Mouse (Mus musculus) midbrain, embryonic 15.5 days (tissue): Measurements from ENCODE around the gene Rdh8. TPM values are rescaled to one million over a fixed set of nuclear protein-coding genes. Genes with fewer than 3 reads are reported as not detected.

Experiments
- ATAC-seq: fragments of 200-750 bp; cut with Nextera tagmentation; replicated peaks from 2 replicates; pipeline ENCODE4 v1.8.0; 2017; ENCODE audit warnings: moderate TSS enrichment
- H3K27ac ChIP-seq: fragments of 300-500 bp; sonication (generic); 2 replicates; pipeline ENCODE4 v1.5.1; 2015; ENCODE audit warnings: mild to moderate bottlenecking, inconsistent platforms
- H3K27me3 ChIP-seq: fragments of 300-500 bp; sonication (generic); replicated peaks from 2 replicates; pipeline ENCODE4 v1.6.1; 2015; ENCODE audit warnings: inconsistent platforms
- H3K36me3 ChIP-seq: fragments of 300-500 bp; sonication (generic); replicated peaks from 2 replicates; pipeline ENCODE4 v1.6.1; 2015; ENCODE audit warnings: inconsistent platforms
- H3K4me1 ChIP-seq: fragments of 300-500 bp; sonication (generic); 2 replicates; pipeline ENCODE4 v1.6.1; 2015; ENCODE audit warnings: inconsistent platforms
- H3K4me2 ChIP-seq: fragments of 300-500 bp; sonication (generic); 2 replicates; pipeline ENCODE4 v1.6.1; 2015; ENCODE audit warnings: inconsistent platforms, mild to moderate bottlenecking, moderate library complexity
- H3K4me3 ChIP-seq: fragments of 300-500 bp; sonication (generic); 2 replicates; pipeline ENCODE4 v1.5.1; 2015; ENCODE audit warnings: mild to moderate bottlenecking, inconsistent platforms
- H3K9ac ChIP-seq: fragments of 300-500 bp; sonication (generic); 2 replicates; pipeline ENCODE4 v1.6.1; 2015; ENCODE audit warnings: mild to moderate bottlenecking, inconsistent platforms
- H3K9me3 ChIP-seq: fragments of 300-500 bp; sonication (generic); 2 replicates; pipeline ENCODE4 v1.6.1; 2016; ENCODE audit warnings: inconsistent platforms
- WGBS: fragments of 180-500 bp; shearing (Covaris S2); methylation state at CpG from one replicate; pipeline ENCODE4 v1.1.7; 2015; ENCODE audit warnings: mixed read lengths; 5-methylcytosine and 5-hydroxymethylcytosine counted together
- polyA plus RNA-seq: library from polyadenylated mRNA; unstranded; fragments of >200 nt; fragmentation: Nextera tagmentation; extraction: Ambion mirVana; gene quantifications from 2 replicates; pipeline ENCODE4 v1.2.1, GENCODE M21; 2015

Rdh8 gene
- polyA plus RNA-seq, 1 experiment from 2014 or later, result not detected

DNA sequence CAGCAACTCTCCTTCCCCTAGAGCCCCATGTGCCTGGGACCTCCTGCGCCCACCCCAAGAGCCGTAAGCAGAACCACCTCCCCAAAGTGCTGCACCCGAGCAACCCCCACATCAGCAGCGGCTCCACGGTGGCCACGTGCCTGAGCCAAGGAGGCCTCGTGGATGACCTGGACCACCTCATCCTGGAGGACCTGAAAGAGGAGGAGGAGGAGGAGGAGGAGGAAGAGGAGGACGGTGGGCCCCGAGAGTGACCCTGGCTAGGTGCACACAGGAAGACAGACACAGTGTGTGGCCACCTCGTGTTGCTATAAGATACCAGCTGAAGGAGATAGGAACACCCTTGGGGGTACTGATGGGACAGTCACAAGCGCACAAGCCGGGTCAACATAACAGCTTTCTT is 55.2 kb downstream of the Rdh8 start:
- Histone ChIP-seq H3K27me3 (peaks cover 21% of the 10 kb centered on the region), H3K4me2 (no peak overlapping the region), H3K9me3 (no peaks in the 10 kb centered on the region), H3K36me3 (no peaks in the 10 kb centered on the region), H3K27ac (no peak overlapping the region), H3K4me3 (no peak overlapping the region), H3K9ac (no peak overlapping the region), H3K4me1 (peaks cover 18% of the 10 kb centered on the region)
- ATAC-seq, result no peak
- WGBS, result 90% methylated on average over 12 of the region's 12 CpGs

DNA sequence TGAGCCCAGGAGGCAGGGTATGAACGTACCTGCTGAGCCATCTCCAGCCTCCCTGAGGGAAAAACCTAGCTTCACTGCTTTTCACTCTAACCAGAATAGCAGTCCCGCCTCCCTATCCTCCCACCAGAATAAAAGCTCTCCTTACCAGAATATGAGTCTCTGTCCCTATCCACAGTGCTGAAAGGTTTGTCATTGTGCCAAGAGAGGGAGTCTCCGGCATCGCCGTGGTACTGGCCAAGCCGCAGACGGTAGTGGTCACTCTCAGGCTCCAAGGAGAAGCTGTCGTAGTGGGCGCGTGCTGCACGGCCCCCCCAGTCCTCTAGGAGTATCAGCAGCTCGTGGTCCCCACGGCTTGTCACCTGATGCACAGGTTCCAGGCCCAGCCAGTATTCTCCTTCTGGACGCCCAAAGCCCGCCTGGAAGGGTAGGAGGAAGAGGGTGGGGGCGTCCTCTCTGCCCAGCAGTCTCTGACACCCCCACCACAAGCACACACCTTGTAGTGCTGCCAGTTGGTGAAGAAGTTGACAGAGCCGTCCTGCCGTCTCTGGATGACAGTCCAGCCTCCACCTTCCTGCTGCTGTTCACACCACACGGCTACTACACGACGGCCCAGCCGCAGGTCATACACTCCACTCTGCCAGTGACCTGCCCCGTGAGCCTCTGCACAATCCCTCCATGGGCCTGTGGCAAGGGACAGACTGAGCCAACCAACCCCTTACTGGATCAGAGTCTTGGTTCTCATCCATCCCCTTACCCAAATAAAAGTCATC is 56.9 kb downstream of the Rdh8 start:
- Histone ChIP-seq H3K9ac (no peak overlapping the region), H3K9me3 (no peaks in the 10 kb centered on the region), H3K4me1 (peaks cover 20% of the 10 kb centered on the region), H3K27me3 (peaks cover 5% of the 10 kb centered on the region; the same call in 1 of the 2 replicates), H3K27ac (no peak overlapping the region), H3K4me2 (no peak overlapping the region), H3K36me3 (no peaks in the 10 kb centered on the region), H3K4me3 (no peak overlapping the region)
- no peak for ATAC-seq
- WGBS, result 69% methylated on average over 23 of the region's 23 CpGs

Other genes with a start within 250 kb of the Rdh8 start
- 49.1 and 60.5 TPM in 2 replicates for gene Zfp846, start 237.2 kb upstream of the Rdh8 start, polyA plus RNA-seq
- gene Ubl5, start 175.6 kb upstream of the Rdh8 start, polyA plus RNA-seq, result 411 and 447 TPM in 2 replicates
- 16.0 and 17.8 TPM in 2 replicates for gene Fbxl12, start 173.7 kb upstream of the Rdh8 start, polyA plus RNA-seq
- gene Pin1, start 166.4 kb upstream of the Rdh8 start, polyA plus RNA-seq, result 65.0 and 68.4 TPM in 2 replicates
- 209 and 213 TPM in 2 replicates for gene Olfm2, start 72.2 kb upstream of the Rdh8 start, polyA plus RNA-seq
- 0.85 and 0.98 TPM in 2 replicates for gene Col5a3, start 3.4 kb upstream of the Rdh8 start, polyA plus RNA-seq
- gene A230050P20Rik, start 50.1 kb downstream of the Rdh8 start, polyA plus RNA-seq, result 6.8 and 7.3 TPM in 2 replicates
- 15.3 and 16.8 TPM in 2 replicates for gene Angptl6, start 61.2 kb downstream of the Rdh8 start, polyA plus RNA-seq
- gene Ppan, start 69.7 kb downstream of the Rdh8 start, polyA plus RNA-seq, result 49.1 and 50.5 TPM in 2 replicates
- gene Eif3g, start 80.1 kb downstream of the Rdh8 start, polyA plus RNA-seq, result 245 and 249 TPM in 2 replicates
- 73.4 and 78.1 TPM in 2 replicates for gene Dnmt1, start 141.4 kb downstream of the Rdh8 start, polyA plus RNA-seq
- 11.3 and 11.7 TPM in 2 replicates for gene S1pr2, start 158.3 kb downstream of the Rdh8 start, polyA plus RNA-seq
- gene Mrpl4, start 184.2 kb downstream of the Rdh8 start, polyA plus RNA-seq, result 93.4 and 110 TPM in 2 replicates
- 3.3 and 3.9 TPM in 2 replicates for gene Icam1, start 197.5 kb downstream of the Rdh8 start, polyA plus RNA-seq
- 0.27 TPM in 2 replicates for gene Icam4, start 210.9 kb downstream of the Rdh8 start, polyA plus RNA-seq
- 1.8 TPM in 2 replicates for gene Icam5, start 213.6 kb downstream of the Rdh8 start, polyA plus RNA-seq
- gene Zglp1, start 248.6 kb downstream of the Rdh8 start, polyA plus RNA-seq, result 0.86 and 3.1 TPM in 2 replicates